Mouse (Mus musculus): ENCODE data around the gene Hsd3b4. TPM values are rescaled to one million over a fixed set of nuclear protein-coding genes. Genes with fewer than 3 reads are reported as not detected.

Gene Hsd3b4
- polyA plus RNA-seq, 1 experiment from 2014 or later: not detected

Other genes with a start within 250 kb of the Hsd3b4 start
- 0.63 and 1.2 TPM in 2 replicates for gene Hmgcs2, start 230.1 kb downstream of the Hsd3b4 start, polyA plus RNA-seq (2014; fragmentation: Nextera tagmentation; extraction: Ambion mirVana)
- 332 and 367 TPM in 2 replicates for gene Phgdh, start 170.5 kb downstream of the Hsd3b4 start, polyA plus RNA-seq (2014; fragmentation: Nextera tagmentation; extraction: Ambion mirVana)
- 8.9 and 11.9 TPM in 2 replicates for gene Zfp697, start 128.1 kb downstream of the Hsd3b4 start, polyA plus RNA-seq (2014; fragmentation: Nextera tagmentation; extraction: Ambion mirVana)
- gene Gm4450, start 53.4 kb downstream of the Hsd3b4 start, polyA plus RNA-seq (2014; fragmentation: Nextera tagmentation; extraction: Ambion mirVana): not detected in 2 replicates
- not detected in 2 replicates for gene Gm10681, start 78.3 kb upstream of the Hsd3b4 start, polyA plus RNA-seq (2014; fragmentation: Nextera tagmentation; extraction: Ambion mirVana)
- not detected in 2 replicates for gene Hsd3b5, start 119.7 kb upstream of the Hsd3b4 start, polyA plus RNA-seq (2014; fragmentation: Nextera tagmentation; extraction: Ambion mirVana)
- not detected in 2 replicates for gene Hsd3b2, start 214.0 kb upstream of the Hsd3b4 start, polyA plus RNA-seq (2014; fragmentation: Nextera tagmentation; extraction: Ambion mirVana)